Mouse (Mus musculus) R1 (cell line): ENCODE results near the gene Gucd1.

Experiments used
- DNase-seq: peaks from one replicate; pipeline ENCODE4 v3.0.0-alpha.2; 2018; ENCODE audit warnings: low read depth, low spot score

Gucd1 gene

GRCm38 (mm10) chr10:75517758-75518143 is at the start of gene Gucd1:
Gene Gucd1 (minus strand): TSS chr10:75517972.
- peak; percentile 98 for DNase-seq

- peak; percentile 60 for DNase-seq
Observed at GRCm38 (mm10) chr10:75566765-75567164, 49.0 kb upstream of the Gucd1 start.

DNA sequence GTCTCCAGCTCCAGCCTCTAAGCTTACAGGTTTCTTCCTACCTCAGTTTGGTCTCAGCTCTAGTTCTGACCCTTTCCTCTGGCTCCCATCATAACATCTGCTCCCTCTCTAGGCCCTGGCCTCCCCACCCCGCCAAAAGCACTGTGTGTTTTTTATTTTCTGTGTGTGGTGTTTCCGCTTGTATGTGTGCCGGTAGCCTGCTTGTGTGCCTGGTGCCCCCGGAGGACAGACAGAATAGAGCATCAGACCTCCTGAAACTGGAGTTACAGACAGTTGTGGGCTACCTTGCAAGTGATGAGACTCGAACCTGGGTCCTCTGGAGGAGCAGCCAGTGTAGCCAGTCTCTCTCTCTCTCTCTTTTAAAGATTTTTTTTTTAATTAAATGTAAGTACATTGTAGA is 48.5 kb upstream of the Gucd1 start:
- DNase-seq = no peak

DNA sequence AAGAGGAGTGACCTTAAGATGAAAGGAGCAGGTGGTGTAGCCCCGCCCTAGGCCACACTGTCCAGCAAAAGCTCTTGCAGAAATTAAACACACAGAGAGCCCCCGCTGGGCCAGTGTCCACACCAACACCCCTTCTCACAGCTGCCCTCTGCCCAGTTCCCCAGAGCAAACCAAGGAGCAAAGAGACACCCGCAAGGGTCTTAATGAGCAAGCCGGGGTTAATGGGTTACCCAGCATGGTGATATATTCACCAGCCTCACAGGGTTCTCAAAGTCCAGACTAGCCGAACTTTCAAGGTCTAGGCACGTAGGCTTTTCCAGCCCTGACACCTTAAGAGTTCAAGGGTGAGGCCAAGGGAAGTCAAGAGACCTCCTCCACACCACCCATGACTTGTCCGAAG is 48.1 kb upstream of the Gucd1 start:
- no peak for DNase-seq

- peak; percentile 46 for DNase-seq
Observed at GRCm38 (mm10) chr10:75565436-75565835, 47.7 kb upstream of the Gucd1 start.

DNA sequence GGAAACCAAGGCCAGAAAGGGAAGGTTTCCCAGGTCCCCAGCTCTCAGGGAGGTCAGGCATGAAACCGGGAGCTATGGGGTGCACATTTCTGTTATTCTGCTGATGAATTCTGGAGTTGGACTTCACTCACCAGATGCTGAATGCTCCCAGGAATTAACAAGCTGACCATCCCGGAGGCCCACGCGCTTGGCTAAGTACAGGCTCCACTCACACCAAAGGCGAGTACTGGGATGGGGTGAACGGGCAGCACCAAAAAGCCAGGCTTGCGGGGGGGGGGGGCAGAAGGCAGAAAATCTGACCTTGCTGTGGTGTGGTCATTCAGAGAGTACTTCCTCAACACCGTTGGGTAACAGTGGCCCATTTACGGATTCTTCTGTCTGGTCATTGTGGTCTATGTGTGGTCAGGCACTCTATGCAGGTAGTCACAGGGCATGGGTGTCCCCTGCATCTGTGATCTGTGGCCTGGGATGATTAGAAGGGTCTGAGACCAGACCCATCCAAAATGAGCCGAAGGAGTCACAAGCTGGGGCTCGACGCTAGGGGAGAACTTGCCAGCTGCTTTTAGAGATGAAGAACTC is 47.0 kb upstream of the Gucd1 start:
- no peak for DNase-seq

DNA sequence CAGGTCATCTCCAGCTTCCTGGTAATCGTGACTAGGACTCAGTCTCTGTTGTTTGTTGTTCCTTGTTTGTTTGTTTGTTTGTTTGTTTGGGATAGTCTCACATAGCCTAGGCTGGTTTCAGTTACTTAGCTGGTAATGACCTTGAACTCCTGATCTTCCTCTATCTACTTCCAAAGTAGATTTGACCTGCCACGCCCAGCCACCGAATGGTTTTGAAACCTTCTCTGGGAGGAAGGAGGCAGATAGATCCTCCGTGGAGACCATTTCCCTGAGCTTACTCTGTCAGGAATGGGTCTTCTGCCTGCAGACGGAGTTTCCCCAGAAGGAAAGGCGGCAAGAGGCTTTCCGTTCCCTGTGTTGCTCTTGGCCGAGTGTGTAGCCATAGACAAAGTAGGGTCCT is 44.8 kb upstream of the Gucd1 start:
- peak; percentile 40 for DNase-seq

- DNase-seq = no peak
Observed at GRCm38 (mm10) chr10:75561071-75561654, 43.4 kb upstream of the Gucd1 start, which contains the start of gene Ggt1. Gene Ggt1 (plus strand): TSS chr10:75561604.

GRCm38 (mm10) chr10:75560549-75560899 is 42.8 kb upstream of the Gucd1 start:
- no peak for DNase-seq

- no peak for DNase-seq
Observed at GRCm38 (mm10) chr10:75559676-75560548, 42.1 kb upstream of the Gucd1 start, which contains the start of gene Lrrc75b. Gene Lrrc75b (minus strand): TSS chr10:75560330.

- DNase-seq = no peak
Observed at GRCm38 (mm10) chr10:75559041-75559675, 41.4 kb upstream of the Gucd1 start.

DNA sequence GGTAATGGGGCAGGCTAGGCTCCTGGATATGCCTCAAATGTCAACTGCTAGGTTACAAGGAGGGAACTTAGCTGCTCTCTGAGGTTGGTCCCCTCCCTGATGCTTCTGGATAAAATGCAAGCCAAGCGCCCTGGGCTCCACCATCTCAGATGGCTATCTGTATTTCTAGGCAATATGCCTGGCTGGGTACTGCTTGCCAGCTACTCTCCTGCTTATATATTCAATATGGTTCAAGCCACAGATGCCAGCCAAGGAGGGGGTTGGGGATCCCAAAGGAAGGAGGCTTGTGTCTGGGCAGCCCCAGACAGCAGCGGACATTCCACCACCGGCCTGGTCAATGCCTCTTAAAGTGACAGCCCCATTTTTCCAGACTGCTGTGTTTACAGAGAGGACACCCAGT is 40.7 kb upstream of the Gucd1 start:
- DNase-seq = no peak

- no peak for DNase-seq
Observed at GRCm38 (mm10) chr10:75556026-75556425, 38.3 kb upstream of the Gucd1 start.

DNA sequence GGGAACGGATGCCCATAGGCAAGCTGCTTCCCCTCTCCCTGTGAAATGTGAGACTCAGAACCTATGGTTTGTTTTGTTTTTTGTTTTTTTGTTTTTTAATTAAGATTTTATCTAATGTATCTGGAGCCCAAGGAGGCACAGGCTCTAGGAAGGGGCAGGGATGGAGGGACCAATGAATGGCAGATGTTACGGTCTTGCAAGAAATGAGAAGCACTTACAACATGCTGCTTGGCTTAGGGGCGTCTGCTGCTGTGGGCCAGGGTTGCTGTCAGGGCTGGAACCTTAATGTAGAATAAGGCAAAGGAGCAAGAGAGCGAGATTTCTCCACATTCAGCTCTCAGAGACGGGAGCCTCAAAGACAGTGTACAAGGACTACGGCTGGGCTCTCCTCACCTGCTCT is 37.8 kb upstream of the Gucd1 start:
- no peak for DNase-seq

GRCm38 (mm10) chr10:75554090-75554489 is 36.3 kb upstream of the Gucd1 start:
- DNase-seq = no peak

GRCm38 (mm10) chr10:75552701-75553450 is 35.1 kb upstream of the Gucd1 start:
- DNase-seq = peak; percentile 77

- DNase-seq = no peak
Observed at GRCm38 (mm10) chr10:75552106-75552505, 34.3 kb upstream of the Gucd1 start.

- DNase-seq = peak; percentile 73
Observed at GRCm38 (mm10) chr10:75551175-75551574, 33.4 kb upstream of the Gucd1 start.

GRCm38 (mm10) chr10:75549886-75550285 is 32.1 kb upstream of the Gucd1 start:
- no peak for DNase-seq

GRCm38 (mm10) chr10:75548486-75548885 is 30.7 kb upstream of the Gucd1 start:
- DNase-seq = no peak

- DNase-seq = no peak
Observed at GRCm38 (mm10) chr10:75547901-75548300, 30.1 kb upstream of the Gucd1 start.

DNA sequence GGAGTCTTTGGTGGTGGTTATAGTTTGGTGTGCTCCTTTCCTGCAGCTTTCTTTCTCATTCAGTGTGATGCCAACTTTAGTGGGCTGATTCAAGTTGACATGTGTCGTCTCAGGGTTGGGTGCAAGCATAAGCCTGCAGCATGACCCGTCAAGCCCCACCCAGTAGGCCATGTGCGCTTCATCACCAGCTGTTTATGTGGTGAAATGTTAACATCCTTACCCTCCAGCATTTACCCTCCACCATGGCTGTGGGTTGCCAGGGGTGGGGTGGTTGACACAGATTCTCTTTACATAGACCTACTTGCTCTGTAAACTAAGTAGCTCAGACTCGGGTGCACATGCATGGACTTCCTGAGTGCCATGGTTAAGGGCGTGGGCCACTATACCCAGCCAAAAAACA is 18.4 kb upstream of the Gucd1 start:
- DNase-seq = no peak
